Mouse (Mus musculus): ENCODE data around the gene Pld2. TPM values are rescaled to one million over a fixed set of nuclear protein-coding genes. Genes with fewer than 3 reads are reported as not detected.
"Not testable (repeated sequence)": the region's sequence is repeated elsewhere in the genome, so short reads cannot be mapped to it uniquely, and the experiment has no call there.

Gene Pld2
- total RNA-seq, 1 experiment from 2014 or later, result 8.5 TPM

- peak; percentile 36 for DNase-seq
Observed at GRCm38 (mm10) chr11:70525726-70526125, 14.1 kb upstream of the Pld2 start.

- no peak for DNase-seq
Observed at GRCm38 (mm10) chr11:70526211-70526610, 13.7 kb upstream of the Pld2 start.

GRCm38 (mm10) chr11:70528610-70529009, 11.3 kb upstream of the Pld2 start:
- DNase-seq, result no peak

GRCm38 (mm10) chr11:70531065-70531464, 8.8 kb upstream of the Pld2 start:
- DNase-seq, result not testable (repeated sequence)

GRCm38 (mm10) chr11:70532839-70533238, 7.0 kb upstream of the Pld2 start, which contains the start of gene Gm40193:
Gene Gm40193 (minus strand): TSS chr11:70532939.
- DNase-seq, result no peak

GRCm38 (mm10) chr11:70539423-70539822, 441 bp upstream of the Pld2 start:
- DNase-seq, result no peak

- no peak for DNase-seq
Observed at GRCm38 (mm10) chr11:70540928-70541327, 1.1 kb downstream of the Pld2 start.

- no peak for DNase-seq
Observed at GRCm38 (mm10) chr11:70541415-70541814, 1.6 kb downstream of the Pld2 start.

- DNase-seq, result no peak
Observed at GRCm38 (mm10) chr11:70544496-70544895, 4.6 kb downstream of the Pld2 start.

GRCm38 (mm10) chr11:70551526-70551925, 11.7 kb downstream of the Pld2 start:
- DNase-seq, result no peak

- DNase-seq, result no peak
Observed at GRCm38 (mm10) chr11:70553940-70554339, 14.1 kb downstream of the Pld2 start.

- DNase-seq, result no peak
Observed at GRCm38 (mm10) chr11:70557545-70557944, 17.7 kb downstream of the Pld2 start.

- DNase-seq, result no peak
Observed at GRCm38 (mm10) chr11:70561937-70562286, 22.0 kb downstream of the Pld2 start.

GRCm38 (mm10) chr11:70562287-70562994, 22.6 kb downstream of the Pld2 start, which contains the start of gene Mink1:
Gene Mink1 (plus strand): TSS chr11:70562881.
- peak; percentile 94 for DNase-seq

GRCm38 (mm10) chr11:70562995-70563469, 23.2 kb downstream of the Pld2 start:
- no peak for DNase-seq

- peak; percentile 35 for DNase-seq
Observed at GRCm38 (mm10) chr11:70563470-70564275, 23.8 kb downstream of the Pld2 start.

GRCm38 (mm10) chr11:70564276-70564873, 24.5 kb downstream of the Pld2 start:
- no peak for DNase-seq

GRCm38 (mm10) chr11:70566586-70566985, 26.7 kb downstream of the Pld2 start:
- DNase-seq, result no peak

GRCm38 (mm10) chr11:70570614-70571013, 30.8 kb downstream of the Pld2 start:
- DNase-seq, result not testable (repeated sequence)

GRCm38 (mm10) chr11:70571641-70572040, 31.8 kb downstream of the Pld2 start:
- DNase-seq, result no peak

GRCm38 (mm10) chr11:70572348-70572902, 32.6 kb downstream of the Pld2 start:
- no peak for DNase-seq

GRCm38 (mm10) chr11:70573872-70574271, 34.0 kb downstream of the Pld2 start:
- DNase-seq, result no peak

GRCm38 (mm10) chr11:70577201-70577600, 37.3 kb downstream of the Pld2 start:
- no peak for DNase-seq

Measured in adrenal gland, postnatal 14 days (tissue).